ENCODE assay signal across 14 mouse cellular contexts in the genomic region with DNA sequence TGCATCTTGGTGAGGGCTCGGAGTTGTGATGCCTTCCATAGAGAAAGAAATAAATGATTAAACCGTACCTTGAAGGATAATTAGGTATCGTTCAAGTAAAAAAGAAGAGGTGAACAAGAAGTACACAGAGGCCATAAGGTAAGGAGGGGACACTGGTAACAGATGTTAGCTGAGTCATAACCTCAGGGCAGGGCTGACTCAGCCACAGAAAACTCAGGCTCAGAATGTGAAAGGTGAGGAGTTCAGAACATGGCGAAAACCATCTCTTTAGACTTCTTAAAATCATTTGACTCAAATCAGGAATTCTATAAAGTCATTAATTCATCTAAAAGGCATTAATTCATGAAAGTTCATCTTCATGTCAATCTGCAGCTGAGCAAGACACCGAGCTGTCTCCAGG.
"Had no signal": no experiment of that assay in that cellular context is flagged by ENCODE, and none has a peak within 500 bp of the region (broad histone marks: within the 10 kb centered on the region; RNA-seq: fewer than 3 reads in every experiment).

No protein-coding gene starts in this region.

- H3K4me2 ChIP-seq: kidney, embryonic 15.5 days; liver, embryonic 11.5 days; liver, embryonic 15.5 days; neural tube, embryonic 15.5 days had no signal

- H3K9me3 ChIP-seq: kidney, embryonic 15.5 days; limb, embryonic 10.5 days; liver, embryonic 15.5 days; midbrain, embryonic 10.5 days; neural tube, embryonic 15.5 days had no signal

- ATAC-seq: lung, postnatal 0 days had no signal

- H3K27me3 ChIP-seq: kidney, embryonic 15.5 days; liver, embryonic 15.5 days; neural tube, embryonic 15.5 days had no signal

- H3K36me3 ChIP-seq: kidney, embryonic 15.5 days; limb, embryonic 10.5 days; liver, embryonic 15.5 days; midbrain, embryonic 10.5 days; neural tube, embryonic 15.5 days had no signal

- DNase-seq: kidney, adult 2 months; kidney, postnatal 14 days; lung, adult 2 months; lung, postnatal 4 days; midbrain, embryonic 14.5 days; spleen, adult 18-20 months had no signal

- H3K4me1 ChIP-seq: kidney, embryonic 15.5 days; limb, embryonic 10.5 days; midbrain, embryonic 10.5 days; neural tube, embryonic 15.5 days had no signal

- H3K27ac ChIP-seq: kidney, embryonic 15.5 days; limb, embryonic 10.5 days; liver, embryonic 15.5 days; midbrain, embryonic 10.5 days; neural tube, embryonic 15.5 days had no signal

- H3K4me3 ChIP-seq: kidney, embryonic 15.5 days; limb, embryonic 10.5 days; liver, embryonic 15.5 days; midbrain, embryonic 10.5 days; myocyte; neural tube, embryonic 15.5 days had no signal

- H3K9ac ChIP-seq: kidney, embryonic 15.5 days; liver, embryonic 15.5 days; neural tube, embryonic 15.5 days had no signal
